Mouse (Mus musculus) cerebellum, adult 2 months (tissue): ENCODE measurements around the gene Gm44805.

Experiments
- CTCF ChIP-seq: fragments of 200-500 bp; IDR thresholded peaks from 2 replicates; pipeline ENCODE4 v1.5.1; 2011; ENCODE audit warnings: low read depth, mild to moderate bottlenecking, control low read depth, low read length, moderate library complexity, borderline replicate concordance; ENCODE audit not compliant: insufficient read depth
- POLR2A ChIP-seq: fragments of 200-500 bp; IDR thresholded peaks from 2 replicates; pipeline ENCODE4 v1.6.1; 2011; ENCODE audit warnings: low read length, control low read depth, borderline replicate concordance; ENCODE audit not compliant: insufficient read depth

- TF ChIP-seq CTCF (no peak), POLR2A (no peak)
Measured at GRCm38 (mm10) chr7:19705271-19705670, 24.0 kb upstream of the Gm44805 start.
